Mouse (Mus musculus): ENCODE data around the gene 5730522E02Rik. TPM values are rescaled to one million over a fixed set of nuclear protein-coding genes. Genes with fewer than 3 reads are reported as not detected.

Gene 5730522E02Rik
- polyA plus RNA-seq, 1 experiment from 2014 or later: 1.1 TPM

- Histone ChIP-seq H3K4me2 (no peak overlapping the region), H3K27me3 (replicated peaks) (no peaks in the 10 kb centered on the region), H3K9ac (no peak overlapping the region), H3K4me3 (no peak overlapping the region), H3K36me3 (no peaks in the 10 kb centered on the region), H3K4me1 (replicated peaks) (no peaks in the 10 kb centered on the region), H3K9me3 (replicated peaks) (no peaks in the 10 kb centered on the region), H3K27ac (ENCODE audit: poor library complexity, severe bottlenecking) (no peak overlapping the region)
- no peak for ATAC-seq (ENCODE audit: insufficient number of reproducible peaks, low FRiP score)
- WGBS: 80% methylated on average over 7 of the region's 7 CpGs
Measured at GRCm38 (mm10) chr11:26086679-26087078, 123.9 kb downstream of the 5730522E02Rik start.

GRCm38 (mm10) chr11:26085380-26086035 is 125.1 kb downstream of the 5730522E02Rik start:
- no peak for ATAC-seq (ENCODE audit: insufficient number of reproducible peaks, low FRiP score)

DNA sequence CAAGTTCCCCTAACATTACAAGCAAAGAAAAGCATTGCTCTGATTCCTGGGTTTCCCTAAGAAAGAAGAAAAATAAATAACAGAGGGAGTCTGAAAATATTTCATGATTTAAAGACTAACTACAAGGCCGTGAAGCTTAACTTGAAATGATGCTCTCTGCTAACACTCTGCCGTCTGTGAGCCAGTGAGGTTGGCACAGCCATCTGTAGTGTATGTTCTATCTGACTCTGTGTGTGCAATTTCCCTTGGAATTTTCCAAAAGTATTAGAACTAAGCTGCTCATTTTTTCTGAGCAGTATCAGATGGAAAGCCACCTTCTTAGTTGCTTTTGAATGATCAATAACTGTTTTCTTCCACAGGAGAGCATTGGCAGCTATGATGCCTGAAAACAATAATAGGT is 134.2 kb downstream of the 5730522E02Rik start:
- H3K36me3 ChIP-seq: no peaks in the 10 kb centered on the region
- no peak for ATAC-seq (ENCODE audit: insufficient number of reproducible peaks, low FRiP score)
- H3K4me3 ChIP-seq: no peak overlapping the region
- H3K9me3 ChIP-seq (replicated peaks): no peaks in the 10 kb centered on the region
- 68% methylated on average over 2 of the region's 2 CpGs for WGBS
- no peak overlapping the region for H3K4me2 ChIP-seq
- no peak overlapping the region for H3K27ac ChIP-seq (ENCODE audit: poor library complexity, severe bottlenecking)
- no peaks in the 10 kb centered on the region for H3K4me1 ChIP-seq (replicated peaks)
- H3K27me3 ChIP-seq (replicated peaks): no peaks in the 10 kb centered on the region
- no peak overlapping the region for H3K9ac ChIP-seq

More at GRCm38 (mm10) chr11:26085380-26086035, 125.1 kb downstream of the 5730522E02Rik start:
- 53% methylated on average over 6 of the region's 6 CpGs for WGBS
- H3K4me1 ChIP-seq (replicated peaks): no peaks in the 10 kb centered on the region
- H3K36me3 ChIP-seq: no peaks in the 10 kb centered on the region
- no peak overlapping the region for H3K9ac ChIP-seq
- H3K4me3 ChIP-seq: no peak overlapping the region
- H3K27me3 ChIP-seq (replicated peaks): no peaks in the 10 kb centered on the region
- no peaks in the 10 kb centered on the region for H3K9me3 ChIP-seq (replicated peaks)
- no peak overlapping the region for H3K27ac ChIP-seq (ENCODE audit: poor library complexity, severe bottlenecking)
- H3K4me2 ChIP-seq: no peak overlapping the region

- H3K9ac ChIP-seq: no peak overlapping the region
- no peak overlapping the region for H3K27ac ChIP-seq (ENCODE audit: poor library complexity, severe bottlenecking)
- no peak for ATAC-seq (ENCODE audit: insufficient number of reproducible peaks, low FRiP score)
- H3K4me1 ChIP-seq (replicated peaks): no peaks in the 10 kb centered on the region
- H3K9me3 ChIP-seq (replicated peaks): no peaks in the 10 kb centered on the region
- no peak overlapping the region for H3K4me3 ChIP-seq
- H3K36me3 ChIP-seq: no peaks in the 10 kb centered on the region
- WGBS: 75% methylated on average over 6 of the region's 6 CpGs
- H3K27me3 ChIP-seq (replicated peaks): no peaks in the 10 kb centered on the region
- no peak overlapping the region for H3K4me2 ChIP-seq
Measured at GRCm38 (mm10) chr11:26075536-26075935, 135.0 kb downstream of the 5730522E02Rik start.

DNA sequence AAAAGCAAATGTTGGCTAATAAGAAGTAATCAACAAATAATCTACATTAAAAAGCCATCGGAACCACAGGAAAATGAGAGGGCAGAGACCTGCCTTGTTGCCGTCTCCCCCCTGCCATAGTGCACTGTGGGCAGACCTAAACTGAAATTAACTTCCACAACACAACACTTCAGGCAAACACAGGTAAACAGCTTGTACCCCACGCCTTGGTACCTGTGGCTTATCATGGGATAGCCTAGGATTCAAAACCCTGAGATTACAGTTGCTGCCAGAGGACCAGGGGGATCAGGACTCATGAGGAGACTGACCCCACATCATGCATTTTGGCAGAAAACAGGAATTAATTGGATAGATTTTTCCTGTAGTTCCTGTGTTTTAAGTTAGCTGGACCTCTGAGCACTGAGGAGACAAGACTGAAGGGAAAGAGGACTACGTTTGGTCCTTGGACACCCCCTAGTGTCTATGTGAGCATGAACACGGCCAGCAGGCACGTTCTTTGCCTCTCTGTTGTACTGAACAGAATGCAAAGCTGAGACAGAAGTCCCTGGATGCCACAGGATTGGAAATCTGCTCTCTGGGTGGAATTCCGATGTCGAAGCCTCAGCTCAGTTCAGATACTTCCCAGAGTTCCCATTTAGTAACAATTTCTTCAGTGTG is 136.8 kb downstream of the 5730522E02Rik start:
- 46% methylated on average over 8 of the region's 8 CpGs for WGBS
- Histone ChIP-seq H3K9ac (no peak overlapping the region), H3K4me2 (no peak overlapping the region), H3K27me3 (replicated peaks) (no peaks in the 10 kb centered on the region), H3K4me1 (replicated peaks) (no peaks in the 10 kb centered on the region), H3K9me3 (replicated peaks) (no peaks in the 10 kb centered on the region), H3K36me3 (no peaks in the 10 kb centered on the region), H3K4me3 (no peak overlapping the region), H3K27ac (ENCODE audit: poor library complexity, severe bottlenecking) (no peak overlapping the region)
- ATAC-seq (ENCODE audit: insufficient number of reproducible peaks, low FRiP score): no peak

DNA sequence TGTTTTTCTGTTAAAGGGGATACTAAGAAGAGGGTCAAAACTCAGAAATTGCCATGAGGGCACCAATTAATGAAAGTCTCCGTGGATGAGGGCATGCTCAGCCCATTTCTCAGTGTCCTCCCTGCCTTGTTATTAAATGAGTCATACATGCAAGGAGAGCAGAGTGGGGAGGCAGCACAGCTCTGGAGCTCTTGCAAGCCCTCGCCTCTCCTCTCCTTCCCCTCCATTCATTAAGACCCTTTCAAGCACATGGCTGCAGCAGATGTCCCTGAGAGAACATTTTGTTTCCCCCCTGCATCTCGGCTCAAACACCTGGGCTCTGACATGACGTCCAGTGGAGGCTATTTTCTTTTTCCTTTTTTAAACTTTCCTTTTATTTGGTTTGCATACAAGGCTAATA is 138.5 kb downstream of the 5730522E02Rik start:
- Histone ChIP-seq H3K9me3 (replicated peaks) (no peaks in the 10 kb centered on the region), H3K4me1 (replicated peaks) (no peaks in the 10 kb centered on the region), H3K4me2 (no peak overlapping the region), H3K36me3 (no peaks in the 10 kb centered on the region), H3K9ac (no peak overlapping the region), H3K27ac (ENCODE audit: poor library complexity, severe bottlenecking) (no peak overlapping the region), H3K27me3 (replicated peaks) (no peaks in the 10 kb centered on the region), H3K4me3 (no peak overlapping the region)
- no peak for ATAC-seq (ENCODE audit: insufficient number of reproducible peaks, low FRiP score)
- WGBS: 62% methylated on average over 4 of the region's 4 CpGs

- Histone ChIP-seq H3K9me3 (replicated peaks) (no peaks in the 10 kb centered on the region), H3K36me3 (no peaks in the 10 kb centered on the region), H3K4me3 (no peak overlapping the region), H3K27ac (ENCODE audit: poor library complexity, severe bottlenecking) (no peak overlapping the region), H3K9ac (no peak overlapping the region), H3K27me3 (replicated peaks) (no peaks in the 10 kb centered on the region), H3K4me1 (replicated peaks) (no peaks in the 10 kb centered on the region), H3K4me2 (no peak overlapping the region)
- 43% methylated on average over 2 of the region's 2 CpGs for WGBS
- no peak for ATAC-seq (ENCODE audit: insufficient number of reproducible peaks, low FRiP score)
Measured at GRCm38 (mm10) chr11:26063252-26063651, 147.3 kb downstream of the 5730522E02Rik start.

DNA sequence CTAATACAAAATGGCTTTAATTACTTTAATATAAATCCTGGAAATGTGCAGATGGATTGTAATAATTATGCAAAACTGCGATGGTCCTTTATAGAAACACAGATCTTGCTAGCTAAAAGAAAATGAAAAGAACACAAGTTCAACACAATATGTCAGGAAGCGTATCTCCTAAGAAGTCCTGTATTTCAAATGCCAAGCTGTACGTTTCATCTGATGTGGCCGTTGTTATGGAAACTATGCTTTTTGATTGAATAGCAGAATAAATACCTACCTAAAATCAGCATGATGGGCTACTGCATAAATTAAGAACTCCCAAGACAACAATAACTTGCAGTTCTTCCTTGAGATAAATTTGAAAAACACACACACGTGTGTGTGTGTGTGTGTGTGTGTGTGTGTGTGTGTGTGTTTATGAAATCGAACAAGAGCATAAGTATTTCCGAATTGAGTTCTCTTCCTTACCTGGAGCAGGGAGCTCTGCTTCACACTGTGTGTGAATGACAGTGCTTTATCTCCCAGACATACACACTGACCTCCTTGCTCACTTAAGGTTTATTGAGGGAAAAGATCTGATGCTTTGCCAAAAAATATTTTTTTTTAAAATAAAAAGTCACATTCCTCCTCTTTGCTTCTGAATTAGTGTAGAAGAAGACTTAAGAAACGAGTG is 149.0 kb downstream of the 5730522E02Rik start:
- Histone ChIP-seq H3K4me1 (replicated peaks) (no peaks in the 10 kb centered on the region), H3K9ac (no peak overlapping the region), H3K9me3 (replicated peaks) (no peaks in the 10 kb centered on the region), H3K4me3 (no peak overlapping the region), H3K4me2 (no peak overlapping the region), H3K36me3 (no peaks in the 10 kb centered on the region), H3K27ac (ENCODE audit: poor library complexity, severe bottlenecking) (no peak overlapping the region), H3K27me3 (replicated peaks) (no peaks in the 10 kb centered on the region)
- no peak for ATAC-seq (ENCODE audit: insufficient number of reproducible peaks, low FRiP score)
- 79% methylated on average over 8 of the region's 8 CpGs for whole genome bisulfite sequencing

DNA sequence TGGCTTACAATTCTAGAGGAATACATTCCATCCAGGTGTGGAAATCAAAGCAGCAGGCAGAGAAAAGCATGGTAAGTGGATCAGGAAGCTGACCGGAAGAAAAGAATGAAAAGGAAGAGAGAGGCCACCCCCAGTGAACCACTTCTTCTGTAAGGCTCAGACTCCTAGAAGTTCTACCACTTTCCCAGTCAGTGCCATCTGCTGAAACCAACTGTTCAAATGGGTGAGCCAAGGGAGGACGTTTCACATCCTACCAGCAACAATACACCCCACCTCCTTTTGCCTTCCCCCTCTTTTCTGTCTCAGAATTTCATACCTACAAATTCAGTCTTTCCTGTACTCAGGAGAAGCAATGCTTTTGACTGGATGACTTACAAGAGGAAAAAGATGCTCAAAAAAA is 197.0 kb downstream of the 5730522E02Rik start:
- H3K27ac ChIP-seq (ENCODE audit: poor library complexity, severe bottlenecking): no peak overlapping the region
- no peaks in the 10 kb centered on the region for H3K27me3 ChIP-seq (replicated peaks)
- H3K4me3 ChIP-seq: no peak overlapping the region
- H3K4me2 ChIP-seq: no peak overlapping the region
- no peaks in the 10 kb centered on the region for H3K36me3 ChIP-seq
- 62% methylated on average over 2 of the region's 2 CpGs for WGBS
- H3K4me1 ChIP-seq (replicated peaks): no peaks in the 10 kb centered on the region
- H3K9ac ChIP-seq: no peak overlapping the region
- no peaks in the 10 kb centered on the region for H3K9me3 ChIP-seq (replicated peaks)
- no peak for ATAC-seq (ENCODE audit: insufficient number of reproducible peaks, low FRiP score)

DNA sequence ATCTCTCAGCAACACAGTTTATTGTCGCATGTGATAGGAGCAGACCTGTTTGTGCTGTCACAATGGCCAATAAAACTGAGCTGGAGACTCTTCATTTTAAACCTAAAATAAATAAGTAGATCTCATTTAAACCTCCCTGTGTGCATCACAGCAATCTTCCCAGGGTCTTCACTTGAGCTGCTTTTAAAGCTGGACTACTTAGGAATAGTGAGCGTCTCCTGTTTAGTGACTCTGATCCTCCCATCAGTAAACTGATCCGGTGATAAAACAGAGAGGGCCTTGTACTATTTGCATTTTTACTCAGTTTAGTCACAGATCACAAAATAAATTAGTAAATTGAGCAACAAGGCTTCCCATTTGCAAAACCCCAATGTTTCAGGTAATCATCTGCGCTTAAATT is 206.5 kb downstream of the 5730522E02Rik start:
- WGBS: 78% methylated on average over 4 of the region's 4 CpGs
- ATAC-seq (ENCODE audit: insufficient number of reproducible peaks, low FRiP score): no peak
- Histone ChIP-seq H3K9me3 (replicated peaks) (no peaks in the 10 kb centered on the region), H3K27me3 (replicated peaks) (no peaks in the 10 kb centered on the region), H3K36me3 (no peaks in the 10 kb centered on the region), H3K4me1 (replicated peaks) (no peaks in the 10 kb centered on the region), H3K27ac (ENCODE audit: poor library complexity, severe bottlenecking) (no peak overlapping the region), H3K4me3 (no peak overlapping the region), H3K4me2 (no peak overlapping the region), H3K9ac (no peak overlapping the region)

DNA sequence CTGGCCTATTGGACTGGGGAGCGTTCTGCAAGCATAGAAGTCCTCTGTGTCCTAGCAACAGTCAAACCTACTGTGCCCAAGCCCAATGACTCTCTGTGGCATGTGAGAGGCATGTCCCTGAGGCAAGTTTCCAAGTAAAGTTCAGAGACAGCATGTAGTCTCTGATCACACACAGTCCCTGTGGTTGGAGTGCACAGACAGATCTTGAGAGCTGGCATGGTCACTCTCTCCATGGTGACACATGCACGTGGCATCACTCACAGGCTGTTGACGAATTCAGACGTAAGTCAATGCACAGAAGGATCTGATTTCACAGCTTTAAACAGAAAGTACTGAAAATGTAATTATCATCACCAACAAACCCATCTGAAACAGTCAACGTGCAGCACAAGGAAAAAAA is 210.8 kb downstream of the 5730522E02Rik start:
- H3K9ac ChIP-seq: no peak overlapping the region
- H3K27me3 ChIP-seq (replicated peaks): no peaks in the 10 kb centered on the region
- no peaks in the 10 kb centered on the region for H3K9me3 ChIP-seq (replicated peaks)
- H3K4me2 ChIP-seq: no peak overlapping the region
- ATAC-seq (ENCODE audit: insufficient number of reproducible peaks, low FRiP score): no peak
- WGBS: 71% methylated on average over 5 of the region's 5 CpGs
- no peak overlapping the region for H3K4me3 ChIP-seq
- H3K27ac ChIP-seq (ENCODE audit: poor library complexity, severe bottlenecking): no peak overlapping the region
- no peaks in the 10 kb centered on the region for H3K4me1 ChIP-seq (replicated peaks)
- H3K36me3 ChIP-seq: no peaks in the 10 kb centered on the region

Measured in heart, embryonic 12.5 days (tissue).